Mouse (Mus musculus): ENCODE measurements around the gene Heg1. TPM values are rescaled to one million over a fixed set of nuclear protein-coding genes. Genes with fewer than 3 reads are reported as not detected.

Gene Heg1
- polyA plus RNA-seq, 1 experiment from 2014 or later = 25.4 TPM

DNA sequence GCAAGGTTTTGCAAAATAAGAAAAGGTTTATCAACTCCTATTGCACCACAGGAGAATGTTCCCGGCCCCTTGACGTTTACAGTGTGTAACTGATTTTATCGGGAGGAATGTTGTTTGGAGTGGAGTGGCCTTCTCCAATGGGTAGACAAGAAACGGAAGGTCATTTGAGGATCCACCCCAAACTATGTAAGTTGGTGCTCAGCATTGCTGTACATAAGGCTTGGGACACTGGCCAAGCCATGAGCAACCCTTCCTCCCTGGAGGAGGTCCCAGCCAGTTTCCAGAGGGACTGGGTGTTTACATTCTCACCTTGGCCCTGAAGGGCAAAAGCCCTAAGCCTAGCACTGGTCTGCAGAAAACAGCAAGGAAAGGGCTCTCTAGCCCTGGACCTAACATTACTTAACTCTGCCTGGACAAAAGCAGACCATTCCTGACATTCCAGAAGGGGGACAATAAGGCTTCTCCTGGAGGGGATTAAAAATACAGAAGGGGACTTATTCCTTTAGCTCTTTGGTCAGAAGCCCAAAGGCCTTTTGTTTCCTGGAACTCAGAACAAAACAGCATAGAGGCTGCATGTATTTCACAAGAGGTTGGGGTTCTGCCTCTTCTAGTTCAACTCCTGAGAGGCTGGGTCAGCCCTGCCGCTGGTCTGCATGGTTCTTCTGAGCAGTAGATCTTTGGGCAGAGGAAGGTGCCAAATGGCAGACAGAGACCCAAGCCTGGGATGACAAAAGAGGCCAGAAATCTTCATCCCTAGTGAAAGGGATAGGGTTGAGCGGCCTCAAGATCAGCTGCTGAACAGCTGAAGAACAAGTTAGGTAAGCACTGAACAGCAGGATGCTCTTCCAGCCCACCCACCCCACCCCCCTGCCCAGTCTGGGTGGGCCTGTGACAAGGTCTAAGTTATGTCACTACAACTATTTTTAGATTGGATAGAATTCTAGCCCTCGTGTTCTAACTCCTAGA lies 7.5 kb upstream of the Heg1 start:
- 46% methylated on average over 7 of the region's 7 CpGs for WGBS
- Histone ChIP-seq H3K4me2 (no peak overlapping the region), H3K4me1 (ENCODE audit: insufficient read depth) (peaks cover 19% of the 10 kb centered on the region), H3K4me3 (ENCODE audit: low read depth, low read length) (no peak overlapping the region), H3K36me3 (ENCODE audit: insufficient read depth) (no peaks in the 10 kb centered on the region), H3K9ac (no peak overlapping the region), H3K27ac (ENCODE audit: low read depth) (peak overlapping the region; percentile 58; the same call in 1 of the 2 replicates), H3K27me3 (ENCODE audit: insufficient read depth, low read length) (no peaks in the 10 kb centered on the region), H3K9me3 (ENCODE audit: low read depth, low read length) (0 out of 2 replicates have a peak, but pooled peaks cover 3% of the 10 kb centered on the region)
- DNase-seq (peak; percentile 62), ATAC-seq (ENCODE audit: insufficient read depth) (peak; percentile 21; the same call in 1 of the 2 replicates)
- no peak for TF ChIP-seq CTCF (IDR thresholded peaks at IDR 0.05; ENCODE audit: low read depth)

DNA sequence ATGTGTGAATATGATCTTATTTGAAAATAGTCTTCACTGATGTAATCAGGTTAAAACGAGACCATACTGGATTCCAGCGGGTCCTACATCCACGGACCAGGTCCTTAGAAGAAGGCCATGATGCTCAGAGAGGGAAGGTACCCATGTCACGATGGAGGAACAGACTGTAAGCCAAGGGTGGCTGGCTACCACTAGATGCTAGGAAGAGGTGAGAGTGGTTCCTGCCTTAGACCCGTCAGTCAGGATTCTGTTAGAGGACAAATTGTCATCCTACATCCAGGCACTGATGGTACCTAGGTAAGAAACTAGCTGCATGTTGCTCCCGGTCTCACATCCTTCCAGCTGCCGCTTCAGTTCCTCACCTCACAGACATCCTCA lies 6.9 kb upstream of the Heg1 start:
- DNase-seq (no peak), ATAC-seq (ENCODE audit: insufficient read depth) (no peak)
- no peak overlapping the region for H3K9ac ChIP-seq
- no peak overlapping the region for H3K4me2 ChIP-seq
- H3K36me3 ChIP-seq (ENCODE audit: insufficient read depth) = no peaks in the 10 kb centered on the region
- H3K27me3 ChIP-seq (ENCODE audit: insufficient read depth, low read length) = no peaks in the 10 kb centered on the region
- H3K4me3 ChIP-seq (ENCODE audit: low read depth, low read length) = no peak overlapping the region
- TF ChIP-seq CTCF (IDR thresholded peaks at IDR 0.05; ENCODE audit: low read depth) = no peak
- no peak overlapping the region for H3K27ac ChIP-seq (ENCODE audit: low read depth)
- 88% methylated on average over 7 of the region's 7 CpGs for WGBS
- H3K9me3 ChIP-seq (ENCODE audit: low read depth, low read length) = 0 out of 2 replicates have a peak, but pooled peaks cover 3% of the 10 kb centered on the region
- peaks cover 19% of the 10 kb centered on the region for H3K4me1 ChIP-seq (ENCODE audit: insufficient read depth)

DNA sequence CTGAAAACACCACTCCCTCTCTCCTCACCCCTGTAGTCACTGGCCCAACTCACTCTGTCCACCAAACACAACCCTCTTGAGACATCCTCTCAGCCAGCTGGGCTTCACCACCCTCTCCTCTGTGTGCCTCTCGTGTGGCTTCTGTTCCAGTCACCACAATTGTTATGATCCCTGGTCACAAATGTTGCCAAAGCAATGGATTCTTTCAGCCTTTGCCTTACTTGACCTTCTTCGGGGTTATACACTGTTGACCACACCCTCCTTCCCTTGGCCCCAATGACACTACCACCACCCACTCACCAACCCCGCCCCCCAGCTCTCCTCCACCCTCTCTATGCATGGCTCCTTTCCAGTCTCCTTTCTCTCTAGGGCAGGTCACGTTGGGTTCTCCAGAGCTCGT lies 6.3 kb upstream of the Heg1 start:
- WGBS = 82% methylated on average over 5 of the region's 5 CpGs
- H3K27me3 ChIP-seq (ENCODE audit: insufficient read depth, low read length) = no peaks in the 10 kb centered on the region
- no peak overlapping the region for H3K4me3 ChIP-seq (ENCODE audit: low read depth, low read length)
- no peak for DNase-seq
- no peak overlapping the region for H3K4me2 ChIP-seq
- H3K9me3 ChIP-seq (ENCODE audit: low read depth, low read length) = 0 out of 2 replicates have a peak, but pooled peaks cover 3% of the 10 kb centered on the region
- no peak for ATAC-seq (ENCODE audit: insufficient read depth)
- H3K36me3 ChIP-seq (ENCODE audit: insufficient read depth) = no peaks in the 10 kb centered on the region
- H3K27ac ChIP-seq (ENCODE audit: low read depth) = no peak overlapping the region
- TF ChIP-seq CTCF (IDR thresholded peaks at IDR 0.05; ENCODE audit: low read depth) = no peak
- no peak overlapping the region for H3K9ac ChIP-seq
- peaks cover 19% of the 10 kb centered on the region for H3K4me1 ChIP-seq (ENCODE audit: insufficient read depth)

DNA sequence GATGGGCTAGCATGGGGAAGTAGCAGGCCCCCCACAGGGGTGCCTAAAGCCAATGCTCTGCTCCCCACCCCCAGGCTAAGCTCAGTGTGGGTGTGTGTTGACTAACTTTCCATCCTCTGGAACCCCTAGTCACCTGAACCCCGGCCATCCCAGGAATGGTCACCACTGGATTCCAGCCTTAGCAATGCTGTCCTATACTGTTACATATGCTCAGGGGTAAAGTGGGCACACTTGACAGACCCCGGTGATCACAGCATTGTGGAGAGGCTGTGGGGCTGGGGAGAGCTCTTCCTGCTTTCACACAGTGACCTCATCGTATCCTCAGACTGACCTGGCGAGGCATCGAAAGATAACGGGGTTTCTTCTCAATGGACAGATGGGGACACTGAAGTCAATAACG lies 3.9 kb upstream of the Heg1 start:
- H3K9ac ChIP-seq = no peak overlapping the region
- no peaks in the 10 kb centered on the region for H3K9me3 ChIP-seq (ENCODE audit: low read depth, low read length)
- ATAC-seq (ENCODE audit: insufficient read depth) = no peak
- H3K36me3 ChIP-seq (ENCODE audit: insufficient read depth) = no peaks in the 10 kb centered on the region
- 84% methylated on average over 7 of the region's 7 CpGs for WGBS
- no peak overlapping the region for H3K27ac ChIP-seq (ENCODE audit: low read depth)
- H3K4me3 ChIP-seq (ENCODE audit: low read depth, low read length) = no peak overlapping the region
- H3K27me3 ChIP-seq (ENCODE audit: insufficient read depth, low read length) = no peaks in the 10 kb centered on the region
- H3K4me2 ChIP-seq = no peak overlapping the region
- no peak for TF ChIP-seq CTCF (IDR thresholded peaks at IDR 0.05; ENCODE audit: low read depth)
- no peak for DNase-seq
- peaks cover 19% of the 10 kb centered on the region for H3K4me1 ChIP-seq (ENCODE audit: insufficient read depth)

DNA sequence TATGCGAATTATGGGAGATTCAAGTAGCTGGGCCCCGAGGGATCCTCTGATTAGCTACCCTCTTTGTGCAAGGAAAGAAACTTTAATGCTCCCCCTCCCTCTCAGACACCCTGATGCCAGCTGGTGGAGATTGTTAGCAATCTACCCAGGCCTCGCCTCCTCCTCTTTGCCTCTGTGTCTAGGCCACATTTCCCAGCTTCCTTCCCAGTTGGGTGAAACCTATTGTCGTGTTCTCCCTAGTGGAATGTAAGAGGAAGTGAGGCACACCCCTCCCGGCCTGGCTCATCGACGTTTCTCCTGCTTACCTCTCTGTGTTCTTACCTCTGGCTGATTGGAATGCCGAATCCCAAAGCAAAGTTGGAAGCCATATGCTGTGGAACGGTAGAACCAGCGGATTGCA lies 3.4 kb upstream of the Heg1 start:
- Histone ChIP-seq H3K4me3 (ENCODE audit: low read depth, low read length) (no peak overlapping the region), H3K4me2 (no peak overlapping the region), H3K9ac (no peak overlapping the region), H3K36me3 (ENCODE audit: insufficient read depth) (no peaks in the 10 kb centered on the region), H3K27me3 (ENCODE audit: insufficient read depth, low read length) (no peaks in the 10 kb centered on the region), H3K9me3 (ENCODE audit: low read depth, low read length) (no peaks in the 10 kb centered on the region), H3K27ac (ENCODE audit: low read depth) (no peak overlapping the region), H3K4me1 (ENCODE audit: insufficient read depth) (peaks cover 16% of the 10 kb centered on the region)
- 53% methylated on average over 10 of the region's 10 CpGs for WGBS
- DNase-seq (peak; percentile 42), ATAC-seq (ENCODE audit: insufficient read depth) (no peak)
- TF ChIP-seq CTCF (IDR thresholded peaks at IDR 0.05; ENCODE audit: low read depth) = no peak

DNA sequence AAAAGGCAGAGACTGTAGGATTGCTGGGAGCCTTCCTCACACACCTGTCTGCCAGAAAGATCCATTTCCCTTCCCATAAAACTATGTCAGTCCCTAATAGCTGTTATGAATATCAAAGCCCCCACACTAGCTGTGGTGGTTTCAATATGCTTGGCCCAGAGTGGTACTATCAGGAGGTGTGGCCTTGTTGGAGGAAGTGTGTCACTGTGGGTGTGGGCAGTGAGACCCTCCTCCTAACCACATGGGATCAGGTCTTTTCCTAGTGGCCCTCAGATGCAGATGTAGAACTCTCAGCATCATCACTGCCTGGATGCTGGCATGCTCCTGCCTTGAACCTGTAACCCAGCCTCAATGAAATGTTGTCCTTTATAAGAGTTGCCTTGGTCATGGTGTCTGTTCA lies 2.5 kb upstream of the Heg1 start:
- Histone ChIP-seq H3K27ac (ENCODE audit: low read depth) (no peak overlapping the region), H3K4me2 (no peak overlapping the region), H3K36me3 (ENCODE audit: insufficient read depth) (no peaks in the 10 kb centered on the region), H3K4me3 (ENCODE audit: low read depth, low read length) (no peak overlapping the region), H3K9me3 (ENCODE audit: low read depth, low read length) (no peaks in the 10 kb centered on the region), H3K4me1 (ENCODE audit: insufficient read depth) (peaks cover 12% of the 10 kb centered on the region; the same call in 1 of the 2 replicates), H3K27me3 (ENCODE audit: insufficient read depth, low read length) (no peaks in the 10 kb centered on the region), H3K9ac (no peak overlapping the region)
- ATAC-seq (ENCODE audit: insufficient read depth) = no peak
- TF ChIP-seq CTCF (IDR thresholded peaks at IDR 0.05; ENCODE audit: low read depth) = no peak
- no peak for DNase-seq

DNA sequence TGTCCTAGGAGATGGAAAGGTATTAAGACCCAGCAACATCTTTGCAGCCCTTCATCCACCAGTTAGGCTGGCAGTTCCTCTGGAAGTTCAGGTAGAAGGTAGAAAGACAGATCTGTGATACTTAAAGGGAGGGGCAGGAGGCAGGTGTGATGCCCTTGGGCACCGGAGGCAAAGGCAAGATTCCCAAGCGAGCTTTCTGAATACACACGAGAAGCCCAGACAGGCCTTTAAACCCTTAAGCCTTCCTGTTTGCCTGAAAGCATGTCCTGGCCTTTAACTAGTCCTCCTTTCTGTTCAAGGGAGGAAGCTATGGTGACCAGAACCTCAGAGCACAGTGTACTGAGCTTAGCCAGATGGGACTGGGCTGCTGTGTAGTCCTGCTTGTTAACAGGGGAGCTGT lies 1.5 kb upstream of the Heg1 start:
- no peaks in the 10 kb centered on the region for H3K27me3 ChIP-seq (ENCODE audit: insufficient read depth, low read length)
- H3K9me3 ChIP-seq (ENCODE audit: low read depth, low read length) = no peaks in the 10 kb centered on the region
- H3K4me1 ChIP-seq (ENCODE audit: insufficient read depth) = peaks cover 11% of the 10 kb centered on the region; the same call in 1 of the 2 replicates
- no peak overlapping the region for H3K4me2 ChIP-seq
- DNase-seq = no peak
- no peak for ATAC-seq (ENCODE audit: insufficient read depth)
- H3K36me3 ChIP-seq (ENCODE audit: insufficient read depth) = no peaks in the 10 kb centered on the region
- no peak overlapping the region for H3K4me3 ChIP-seq (ENCODE audit: low read depth, low read length)
- no peak for TF ChIP-seq CTCF (IDR thresholded peaks at IDR 0.05; ENCODE audit: low read depth)
- H3K9ac ChIP-seq = no peak overlapping the region
- WGBS = 88% methylated on average over 3 of the region's 3 CpGs
- H3K27ac ChIP-seq (ENCODE audit: low read depth) = no peak overlapping the region

Measured in lung, embryonic 14.5 days (tissue).